In genomic region chr7:134671003-134671461, GRCm38 (mm10) we compare ENCODE assay signal across 8 mouse cellular contexts. TPM values are rescaled to one million over a fixed set of nuclear protein-coding genes. Genes with fewer than 3 reads are reported as not detected.
DNase-seq lines count a peak whose midpoint lies in the region; ATAC-seq lines count a peak whose summit lies in the region.

No protein-coding gene starts in this region.

- DNase-seq in embryonic facial prominence, embryonic 11.5 days (ENCODE audit: low spot score) = peak; percentile 66
- peak; percentile 45 to 66 for DNase-seq in kidney, postnatal 36 days
- DNase-seq in midbrain, embryonic 10.5 days (ENCODE audit: low spot score) = peak; percentile 65
- peak; percentile 34 for DNase-seq in urinary bladder, postnatal 36 days (ENCODE audit: low spot score in 2 of 2)

- peaks cover 50% of the 10 kb centered on the region for H3K4me1 ChIP-seq in megakaryocyte, embryonic 14.5 days
- peaks cover 4% of the 10 kb centered on the region; the same call in 1 of the 2 replicates for H3K4me1 ChIP-seq in embryonic facial prominence, embryonic 11.5 days (ENCODE audit: control insufficient read depth, insufficient read depth, low read length)
- peaks cover 13 to 21% of the 10 kb centered on the region in 2 experiments for H3K4me1 ChIP-seq in heart, embryonic 14.5 days (ENCODE audit: control insufficient read depth in 2 of 2, insufficient read depth in 2 of 2, low read length in 2 of 2)
- H3K4me1 ChIP-seq in midbrain, embryonic 10.5 days = peaks cover 39% of the 10 kb centered on the region

- H3K9ac ChIP-seq in embryonic facial prominence, embryonic 11.5 days (replicated peaks; ENCODE audit: low read length) = peak overlapping the region; percentile 92
- H3K9ac ChIP-seq in heart, embryonic 14.5 days (ENCODE audit: low read length) = peak overlapping the region; percentile 95

- H3K4me2 ChIP-seq in embryonic facial prominence, embryonic 11.5 days (ENCODE audit: low read depth, low read length) = peak overlapping the region; percentile 80
- H3K4me2 ChIP-seq in heart, embryonic 14.5 days (ENCODE audit: low read length) = peak overlapping the region; percentile 85

- peak overlapping the region; percentile 94 for H3K4me3 ChIP-seq in megakaryocyte, embryonic 14.5 days (replicated peaks)
- peak overlapping the region; percentile 70 for H3K4me3 ChIP-seq in embryonic facial prominence, embryonic 11.5 days (ENCODE audit: low read depth, low read length)
- H3K4me3 ChIP-seq in heart, embryonic 14.5 days (ENCODE audit: control insufficient read depth in 1 of 2, insufficient read depth in 1 of 2, low read depth in 1 of 2, low read length in 2 of 2) = peak overlapping the region; percentile 73 to 90
- H3K4me3 ChIP-seq in midbrain, embryonic 10.5 days = peak overlapping the region; percentile 70

- no peaks in the 10 kb centered on the region for H3K36me3 ChIP-seq in megakaryocyte, embryonic 14.5 days (replicated peaks; ENCODE audit: low read length)
- no peaks in the 10 kb centered on the region for H3K36me3 ChIP-seq in embryonic facial prominence, embryonic 11.5 days (replicated peaks; ENCODE audit: control insufficient read depth, insufficient read depth, low read depth, low read length)
- no peaks in the 10 kb centered on the region for H3K36me3 ChIP-seq in heart, embryonic 14.5 days (ENCODE audit: control insufficient read depth, insufficient read depth, low read length)
- H3K36me3 ChIP-seq in midbrain, embryonic 10.5 days = no peaks in the 10 kb centered on the region

- no peaks in the 10 kb centered on the region for H3K9me3 ChIP-seq in megakaryocyte, embryonic 14.5 days
- H3K9me3 ChIP-seq in embryonic facial prominence, embryonic 11.5 days (replicated peaks; ENCODE audit: control insufficient read depth, low read length) = no peaks in the 10 kb centered on the region
- H3K9me3 ChIP-seq in heart, embryonic 14.5 days (ENCODE audit: control insufficient read depth, low read length) = no peaks in the 10 kb centered on the region
- H3K9me3 ChIP-seq in midbrain, embryonic 10.5 days (replicated peaks) = no peaks in the 10 kb centered on the region

- peak overlapping the region; percentile 83 for H3K27ac ChIP-seq in embryonic facial prominence, embryonic 11.5 days (replicated peaks; ENCODE audit: low read depth, low read length)
- peak overlapping the region; percentile 49 to 83 for H3K27ac ChIP-seq in heart, embryonic 14.5 days (replicated peaks in 1 of 2; ENCODE audit: control insufficient read depth in 1 of 2, insufficient read depth in 1 of 2, low read depth in 2 of 2, low read length in 2 of 2)
- H3K27ac ChIP-seq in midbrain, embryonic 10.5 days (replicated peaks) = peak overlapping the region; percentile 93

- 1% methylated on average over 28 of the region's 28 CpGs for WGBS in embryonic facial prominence, embryonic 11.5 days
- 2% methylated on average over 27 of the region's 28 CpGs for WGBS in heart, embryonic 14.5 days
- under 1% methylated on average over 28 of the region's 28 CpGs for WGBS in midbrain, embryonic 10.5 days

- H3K27me3 ChIP-seq in megakaryocyte, embryonic 14.5 days (replicated peaks) = peaks cover 20% of the 10 kb centered on the region
- no peaks in the 10 kb centered on the region for H3K27me3 ChIP-seq in embryonic facial prominence, embryonic 11.5 days (ENCODE audit: control insufficient read depth, insufficient read depth, low read length)
- no peaks in the 10 kb centered on the region for H3K27me3 ChIP-seq in heart, embryonic 14.5 days (ENCODE audit: control insufficient read depth, insufficient read depth, low read length)
- peaks cover 32% of the 10 kb centered on the region for H3K27me3 ChIP-seq in midbrain, embryonic 10.5 days (ENCODE audit: low read depth, poor library complexity, severe bottlenecking)

- ATAC-seq in megakaryocyte, adult 5-6 weeks (ENCODE audit: poor library complexity, severe bottlenecking) = no peak
- peak; percentile 36 for ATAC-seq in embryonic facial prominence, embryonic 11.5 days (replicated peaks; ENCODE audit: insufficient number of reproducible peaks, low FRiP score, low TSS enrichment, low read depth)
- ATAC-seq in heart, embryonic 14.5 days (ENCODE audit: insufficient number of reproducible peaks, insufficient read depth, low FRiP score, low read depth) = peak; percentile 17; the same call in 1 of the 2 replicates
- ATAC-seq in monocyte, adult 5-6 weeks (replicated peaks; ENCODE audit: insufficient number of reproducible peaks, low FRiP score, low TSS enrichment, poor library complexity, severe bottlenecking) = no peak

RNA-seq across cellular contexts. Expression of gene Dock1, which starts 0.6 kb away (rescaled TPM):
- 0.24 and 1.2 TPM in 2 replicates for polyA plus RNA-seq in megakaryocyte, embryonic 14.5 days (2012; ENCODE audit: insufficient read depth, low replicate concordance)
- total RNA-seq in megakaryocyte, adult 5-6 weeks (2015) = 21.1 and 29.0 TPM in 2 replicates
- total RNA-seq in megakaryocyte, adult 5-6 weeks (2017) = 19.6 and 23.5 TPM in 2 replicates
- polyA plus RNA-seq in embryonic facial prominence, embryonic 11.5 days (2014; fragmentation: Nextera tagmentation; extraction: Ambion mirVana) = 39.2 and 44.2 TPM in 2 replicates
- 23.2 and 24.4 TPM in 2 replicates for polyA plus RNA-seq in heart, embryonic 14.5 days (2014; fragmentation: Nextera tagmentation; extraction: Ambion mirVana)
- 20.1 and 20.2 TPM in 2 replicates for polyA plus RNA-seq in midbrain, embryonic 10.5 days (2016; fragmentation: Nextera tagmentation; extraction: Ambion mirVana)
- total RNA-seq in monocyte, adult 5-6 weeks (2017) = 12.0 to 19.6 TPM (median 16.4 TPM) in 3 replicates

Comparison
In these comparisons a context has a peak if more than half of its experiments do, and no peak if none do; other contexts are left out.
1. ATAC-seq: peak in embryonic facial prominence, embryonic 11.5 days (single experiment) and heart, embryonic 14.5 days (single experiment); none in megakaryocyte, adult 5-6 weeks (single experiment) and monocyte, adult 5-6 weeks (single experiment).
2. Peak in every context shown above with its lines, with median percentiles within 50 percentile points of each other: H3K4me3 ChIP-seq, DNase-seq and H3K27ac ChIP-seq.